8 mouse cellular contexts compared by ENCODE assay signal in genomic region chr17:79353446-79354173, GRCm38 (mm10). TPM values are rescaled to one million over a fixed set of nuclear protein-coding genes. Genes with fewer than 3 reads are reported as not detected.
A peak's percentile ranks its signal among the peaks of the same experiment; 100 is the strongest.
DNase-seq lines count a peak whose midpoint lies in the region; ATAC-seq and TF ChIP-seq lines count a peak whose summit lies in the region.

No protein-coding gene starts in this region.

- H3K4me3 ChIP-seq in kidney, embryonic 14.5 days (ENCODE audit: low read length), result peak overlapping the region; percentile 69
- peak overlapping the region; percentile 76 for H3K4me3 ChIP-seq in embryonic facial prominence, embryonic 12.5 days
- H3K4me3 ChIP-seq in liver, embryonic 14.5 days (ENCODE audit: insufficient read depth in 1 of 2, low read depth in 2 of 2, low read length in 2 of 2), result peak overlapping the region; percentile 80 to 86
- peak overlapping the region; percentile 79 for H3K4me3 ChIP-seq in stomach, embryonic 14.5 days (ENCODE audit: low read depth, low read length)

- DNase-seq in kidney, adult 18-20 months, result no peak
- DNase-seq in heart, postnatal 4 days, result peak; percentile 59
- DNase-seq in liver, embryonic 14.5 days (ENCODE audit: low read depth in 3 of 3, low spot score in 3 of 3), result no peak
- no peak for DNase-seq in adrenal gland, postnatal 14 days

- peak overlapping the region; percentile 100 for H3K4me2 ChIP-seq in kidney, embryonic 14.5 days (replicated peaks; ENCODE audit: low read depth, low read length)
- H3K4me2 ChIP-seq in embryonic facial prominence, embryonic 12.5 days (replicated peaks), result peak overlapping the region; percentile 99
- peak overlapping the region; percentile 100 for H3K4me2 ChIP-seq in liver, embryonic 14.5 days (ENCODE audit: low read depth)
- peak overlapping the region; percentile 99 for H3K4me2 ChIP-seq in stomach, embryonic 14.5 days (replicated peaks; ENCODE audit: low read depth, low read length)

- no peak overlapping the region; the same call in 1 of the 2 replicates for H3K27ac ChIP-seq in kidney, embryonic 14.5 days (ENCODE audit: low read depth, low read length)
- H3K27ac ChIP-seq in embryonic facial prominence, embryonic 12.5 days, result peak overlapping the region; percentile 80; the same call in 1 of the 2 replicates
- peak overlapping the region; percentile 82 for H3K27ac ChIP-seq in liver, embryonic 14.5 days
- H3K27ac ChIP-seq in stomach, embryonic 14.5 days (ENCODE audit: low read length), result peak overlapping the region; percentile 81

- no peaks in the 10 kb centered on the region; the same call in 1 of the 2 replicates for H3K4me1 ChIP-seq in kidney, embryonic 14.5 days (ENCODE audit: control insufficient read depth, insufficient read depth, low read length)
- H3K4me1 ChIP-seq in embryonic facial prominence, embryonic 12.5 days, result peaks cover 29% of the 10 kb centered on the region
- H3K4me1 ChIP-seq in liver, embryonic 14.5 days (replicated peaks; ENCODE audit: control insufficient read depth in 2 of 2, insufficient read depth in 2 of 2, low read length in 1 of 2), result peaks cover 39 to 44% of the 10 kb centered on the region in 2 experiments
- peaks cover 18% of the 10 kb centered on the region for H3K4me1 ChIP-seq in stomach, embryonic 14.5 days (ENCODE audit: control insufficient read depth, insufficient read depth, low read length)

- no peaks in the 10 kb centered on the region for H3K36me3 ChIP-seq in kidney, embryonic 14.5 days (ENCODE audit: control insufficient read depth, insufficient read depth, low read length)
- H3K36me3 ChIP-seq in embryonic facial prominence, embryonic 12.5 days, result no peaks in the 10 kb centered on the region
- H3K36me3 ChIP-seq in liver, embryonic 14.5 days (replicated peaks; ENCODE audit: control insufficient read depth, insufficient read depth, low read depth), result peaks cover 29% of the 10 kb centered on the region
- peaks cover 4% of the 10 kb centered on the region; the same call in 1 of the 2 replicates for H3K36me3 ChIP-seq in stomach, embryonic 14.5 days (ENCODE audit: control insufficient read depth, insufficient read depth, low read length)

- TF ChIP-seq CTCF in liver, embryonic 14.5 days (IDR thresholded peaks at IDR 0.05; ENCODE audit: low read depth), result no peak

- no peaks in the 10 kb centered on the region for H3K9me3 ChIP-seq in kidney, embryonic 14.5 days (ENCODE audit: control insufficient read depth, low read length)
- no peaks in the 10 kb centered on the region for H3K9me3 ChIP-seq in embryonic facial prominence, embryonic 12.5 days
- no peaks in the 10 kb centered on the region for H3K9me3 ChIP-seq in liver, embryonic 14.5 days (ENCODE audit: control insufficient read depth, low read length)
- H3K9me3 ChIP-seq in stomach, embryonic 14.5 days (ENCODE audit: control insufficient read depth, low read depth, low read length), result no peaks in the 10 kb centered on the region

- peak overlapping the region; percentile 75 for H3K9ac ChIP-seq in kidney, embryonic 14.5 days (ENCODE audit: low read depth, low read length)
- peak overlapping the region; percentile 68 for H3K9ac ChIP-seq in embryonic facial prominence, embryonic 12.5 days
- peak overlapping the region; percentile 87 for H3K9ac ChIP-seq in liver, embryonic 14.5 days (replicated peaks)
- peak overlapping the region; percentile 77 for H3K9ac ChIP-seq in stomach, embryonic 14.5 days (replicated peaks; ENCODE audit: low read depth, low read length)

- H3K27me3 ChIP-seq in kidney, embryonic 14.5 days (ENCODE audit: control insufficient read depth, insufficient read depth, low read length), result peaks cover 13% of the 10 kb centered on the region
- H3K27me3 ChIP-seq in embryonic facial prominence, embryonic 12.5 days, result 0 out of 2 replicates have a peak, but pooled peaks cover 3% of the 10 kb centered on the region
- H3K27me3 ChIP-seq in liver, embryonic 14.5 days (ENCODE audit: control insufficient read depth, insufficient read depth, low read length), result no peaks in the 10 kb centered on the region; the same call in 1 of the 2 replicates
- H3K27me3 ChIP-seq in stomach, embryonic 14.5 days (ENCODE audit: control insufficient read depth, insufficient read depth, low read length), result no peaks in the 10 kb centered on the region

- TF ChIP-seq EP300 in liver, embryonic 14.5 days (IDR thresholded peaks at IDR 0.05; ENCODE audit: low read depth), result no peak

- ATAC-seq in kidney, embryonic 14.5 days (ENCODE audit: low FRiP score, low TSS enrichment), result no peak
- ATAC-seq in embryonic facial prominence, embryonic 12.5 days (ENCODE audit: insufficient number of reproducible peaks, insufficient read depth, low FRiP score, low TSS enrichment), result no peak
- no peak for ATAC-seq in liver, embryonic 14.5 days (ENCODE audit: insufficient read depth)
- peak; percentile 31; the same call in 1 of the 2 replicates for ATAC-seq in stomach, embryonic 14.5 days (ENCODE audit: insufficient number of reproducible peaks, insufficient read depth, low FRiP score, low read depth)
- no peak for ATAC-seq in inflammation-experienced regulatory T-cells, adult 6 months

- 5% methylated on average over 16 of the region's 16 CpGs for WGBS in kidney, embryonic 14.5 days
- WGBS in embryonic facial prominence, embryonic 12.5 days, result 3% methylated on average over 16 of the region's 16 CpGs
- WGBS in liver, embryonic 14.5 days (ENCODE audit: insufficient replicate concordance), result 11% methylated on average over 16 of the region's 16 CpGs
- WGBS in stomach, embryonic 14.5 days, result 2% methylated on average over 16 of the region's 16 CpGs

RNA-seq across cellular contexts. Expression of gene Cdc42ep3, which starts 1.3 kb away (rescaled TPM):
- 35.6 and 38.2 TPM in 2 replicates for polyA plus RNA-seq in kidney, embryonic 14.5 days (2014; fragmentation: Nextera tagmentation; extraction: Ambion mirVana)
- polyA plus RNA-seq in embryonic facial prominence, embryonic 12.5 days (2016; fragmentation: Nextera tagmentation; extraction: Ambion mirVana), result 50.2 and 61.5 TPM in 2 replicates
- 10 to 100 TPM; 46.1 to 47.5 TPM for total RNA-seq in heart, postnatal 4 days (2021)
- 12.5 and 17.2 TPM in 2 replicates for polyA plus RNA-seq in liver, embryonic 14.5 days (2012; rRNA removed)
- 52.5 and 57.5 TPM in 2 replicates for polyA plus RNA-seq in liver, embryonic 14.5 days (2014; fragmentation: Nextera tagmentation; extraction: Ambion mirVana)
- 75.5 and 85.0 TPM in 2 replicates for polyA plus RNA-seq in stomach, embryonic 14.5 days (2014; fragmentation: Nextera tagmentation; extraction: Ambion mirVana)
- polyA plus RNA-seq in inflammation-experienced regulatory T-cells, adult 6 months (2017; shearing (Covaris generic)), result 10 to 100 TPM; 37.0 to 40.4 (median 39.4) TPM
- total RNA-seq in adrenal gland, postnatal 14 days (2021), result 17.2 and 18.3 TPM in 2 replicates
